Mouse (Mus musculus) MEL (cell line): ENCODE data around the gene Ros1. TPM values are rescaled to one million over a fixed set of nuclear protein-coding genes. Genes with fewer than 3 reads are reported as not detected.

ENCODE experiments used
- DNase-seq: peaks from one replicate; pipeline ENCODE4 v3.0.0; 2011; ENCODE audit warnings: low read depth, low spot score
- H3K27ac ChIP-seq: 2 replicates; pipeline ENCODE4 v1.5.1; 2012; ENCODE audit warnings: low read depth, mild to moderate bottlenecking, control low read depth, low read length, moderate library complexity; ENCODE audit not compliant: control insufficient read depth
- H3K27me3 ChIP-seq, 2 experiments: fragments of 150-350 bp in 1 of 2; sonication (generic) in 1 of 2; 2 replicates each; pipeline ENCODE4 v1.6.1; 2012; ENCODE audit warnings: low read length in 2 of 2, mild to moderate bottlenecking in 2 of 2, improper control_type of control experiment in 1 of 2, moderate library complexity in 1 of 2; ENCODE audit not compliant: insufficient read depth in 2 of 2, control insufficient read depth in 1 of 2
- H3K36me3 ChIP-seq, 2 experiments: 2 replicates each; pipeline ENCODE4 v1.6.1; 2012 to 2014; ENCODE audit warnings: low read length in 2 of 2, improper control_type of control experiment in 1 of 2, inconsistent platforms in 1 of 2, mild to moderate bottlenecking in 1 of 2; ENCODE audit not compliant: insufficient read depth in 2 of 2, control insufficient read depth in 1 of 2
- H3K4me1 ChIP-seq, 2 experiments: fragments of 150-350 bp in 1 of 2; sonication (generic) in 1 of 2; 2 replicates each; pipeline ENCODE4 v1.6.1; 2012; ENCODE audit warnings: low read length in 2 of 2, improper control_type of control experiment in 1 of 2, mild to moderate bottlenecking in 1 of 2; ENCODE audit not compliant: insufficient read depth in 2 of 2, control insufficient read depth in 1 of 2
- H3K4me3 ChIP-seq, 2 experiments: fragments of 150-350 bp in 1 of 2; sonication (generic) in 1 of 2; 2 replicates each; pipeline ENCODE4 v1.5.1; 2012; ENCODE audit warnings: low read depth in 2 of 2, low read length in 2 of 2, mild to moderate bottlenecking in 2 of 2, moderate library complexity in 2 of 2, control low read depth in 1 of 2, improper control_type of control experiment in 1 of 2; ENCODE audit not compliant: control insufficient read depth in 1 of 2, insufficient read depth in 1 of 2
- H3K79me2 ChIP-seq: 2 replicates; pipeline ENCODE4 v1.6.1; 2012; ENCODE audit warnings: mild to moderate bottlenecking, low read length, moderate library complexity; ENCODE audit not compliant: control insufficient read depth, poor library complexity, insufficient read depth
- H3K9ac ChIP-seq: 2 replicates; pipeline ENCODE4 v1.6.1; 2012; ENCODE audit warnings: low read depth, mild to moderate bottlenecking, control low read depth, low read length, moderate library complexity; ENCODE audit not compliant: control insufficient read depth, poor library complexity, severe bottlenecking
- H3K9me3 ChIP-seq: fragments of 150-350 bp; sonication (generic); replicated peaks from 2 replicates; pipeline ENCODE4 v1.6.1; 2012; ENCODE audit warnings: mild to moderate bottlenecking, low read length, improper control_type of control experiment, moderate library complexity; ENCODE audit not compliant: insufficient read depth
- BHLHE40 ChIP-seq: IDR thresholded peaks from 2 replicates; pipeline ENCODE4 v1.6.1; 2012; ENCODE audit warnings: low read depth, mild to moderate bottlenecking, inconsistent platforms, low read length, improper control_type of control experiment, borderline replicate concordance
- CHD1 ChIP-seq: IDR thresholded peaks from 2 replicates; pipeline ENCODE4 v1.6.1; 2012; ENCODE audit warnings: low read depth, mild to moderate bottlenecking, inconsistent platforms, low read length, improper control_type of control experiment
- E2F4 ChIP-seq: IDR thresholded peaks from 2 replicates; pipeline ENCODE4 v1.6.1; 2011; ENCODE audit warnings: low read depth, low read length, improper control_type of control experiment, borderline replicate concordance
- ELF1 ChIP-seq: IDR thresholded peaks from 2 replicates; pipeline ENCODE4 v1.6.1; 2014; ENCODE audit warnings: low read depth, mild to moderate bottlenecking, inconsistent platforms, low read length, improper control_type of control experiment, moderate library complexity
- EP300 ChIP-seq, 2 experiments: IDR thresholded peaks; 2 replicates each; pipeline ENCODE4 v1.6.1; 2011; ENCODE audit warnings: improper control_type of control experiment in 2 of 2, low read length in 2 of 2, low read depth in 1 of 2, mild to moderate bottlenecking in 1 of 2
- GABPA ChIP-seq: IDR thresholded peaks from 2 replicates; pipeline ENCODE4 v1.6.1; 2012; ENCODE audit warnings: low read depth, mild to moderate bottlenecking, inconsistent platforms, low read length, improper control_type of control experiment, moderate library complexity
- JUND ChIP-seq: IDR thresholded peaks from 2 replicates; pipeline ENCODE4 v1.6.1; 2011; ENCODE audit warnings: low read depth, mild to moderate bottlenecking, improper control_type of control experiment, low read length
- TAL1 ChIP-seq: IDR thresholded peaks from 2 replicates; pipeline ENCODE4 v1.6.1; 2012; ENCODE audit warnings: mild to moderate bottlenecking, inconsistent platforms, low read length, moderate library complexity, mixed read lengths
- TBP ChIP-seq: IDR thresholded peaks from 2 replicates; pipeline ENCODE4 v1.8.0; 2011; ENCODE audit warnings: low read depth, low read length, improper control_type of control experiment
- USF1 ChIP-seq: IDR thresholded peaks from 2 replicates; pipeline ENCODE4 v1.6.1; 2014; ENCODE audit warnings: low read depth, mild to moderate bottlenecking, inconsistent platforms, low read length, improper control_type of control experiment, moderate library complexity
- USF2 ChIP-seq, 2 experiments: IDR thresholded peaks; 2 replicates each; pipeline ENCODE4 v1.6.1; 2011 to 2012; ENCODE audit warnings: improper control_type of control experiment in 2 of 2, low read length in 2 of 2, borderline replicate concordance in 1 of 2, inconsistent platforms in 1 of 2, low read depth in 1 of 2, mild to moderate bottlenecking in 1 of 2; ENCODE audit not compliant: insufficient read depth in 1 of 2
- polyA plus RNA-seq, 2 experiments: library from polyadenylated mRNA; stranded (reverse) in 1 of 2; unstranded in 1 of 2; fragments of >175 nt in 1 of 2; fragments of >200 nt in 1 of 2; gene quantifications; 2 replicates each; pipeline versions ENCODE4 v1.2.1 to v1.2.4; 2012; ENCODE audit warnings: low replicate concordance in 2 of 2, low read depth in 1 of 2; ENCODE audit not compliant: insufficient read length in 2 of 2, insufficient read depth in 1 of 2, missing spikeins in 1 of 2
- total RNA-seq: library from RNA; depleted of rRNA; stranded (reverse); fragments of 300-350 nt; gene quantifications from 2 replicates; pipeline ENCODE4 v1.2.3, GENCODE M21; 2012

Gene Ros1
- total and polyA plus RNA-seq, 3 experiments, result not detected

DNA sequence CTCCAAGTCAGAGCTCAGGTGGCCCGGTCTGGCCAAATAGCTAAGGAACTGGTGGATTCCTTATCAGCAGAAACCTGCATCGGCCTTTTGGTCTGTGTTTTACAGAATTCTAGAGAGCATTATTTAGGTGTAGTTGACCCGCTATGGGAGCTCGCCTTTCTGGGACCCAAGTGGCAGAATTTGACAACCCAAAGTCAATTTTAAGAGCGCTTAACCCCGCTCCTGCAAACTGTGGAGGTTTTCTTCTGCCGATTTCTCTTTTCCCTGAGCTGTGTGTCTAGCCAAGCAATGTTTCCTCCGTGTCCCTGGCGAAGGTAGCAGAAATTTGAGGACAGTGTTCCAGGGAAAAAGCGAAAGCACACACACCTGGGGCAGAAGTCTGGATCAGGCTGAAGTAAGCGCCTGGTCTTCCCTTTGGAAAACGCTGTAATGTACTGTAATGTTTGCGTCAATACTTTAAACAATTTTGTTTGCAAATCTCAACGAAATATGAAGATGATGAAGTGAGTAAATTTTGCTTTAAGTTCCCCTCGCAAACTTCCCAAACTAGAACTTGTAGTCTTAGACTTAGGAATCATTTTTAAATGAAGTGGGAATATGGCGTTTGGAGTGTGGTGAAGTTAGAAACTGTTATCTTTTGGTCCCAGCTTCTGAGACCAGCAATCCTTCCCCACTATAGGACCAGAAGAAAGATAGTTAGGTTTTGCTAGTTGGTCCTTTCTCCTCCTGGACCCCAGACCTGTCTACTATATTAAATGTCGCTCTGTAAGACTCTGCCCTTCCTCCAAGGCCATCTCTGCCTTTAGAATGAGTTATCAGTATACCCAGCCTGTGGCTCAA lies 171.6 kb downstream of the Ros1 start:
- Histone ChIP-seq H3K36me3 (no peaks in the 10 kb centered on the region), H3K4me3 (no peak overlapping the region), H3K27me3 (no peaks in the 10 kb centered on the region), H3K27ac (no peak overlapping the region), H3K4me1 (no peaks in the 10 kb centered on the region), H3K9me3 (no peaks in the 10 kb centered on the region), H3K79me2 (no peaks in the 10 kb centered on the region), H3K9ac (no peak overlapping the region)
- DNase-seq, result no peak
- TF ChIP-seq JUND, result no peak
- TF ChIP-seq CHD1, result no peak
- TF ChIP-seq ELF1, result no peak
- no peak for TF ChIP-seq GABPA
- no peak for TF ChIP-seq E2F4
- no peak for TF ChIP-seq TAL1
- no peak for TF ChIP-seq TBP

DNA sequence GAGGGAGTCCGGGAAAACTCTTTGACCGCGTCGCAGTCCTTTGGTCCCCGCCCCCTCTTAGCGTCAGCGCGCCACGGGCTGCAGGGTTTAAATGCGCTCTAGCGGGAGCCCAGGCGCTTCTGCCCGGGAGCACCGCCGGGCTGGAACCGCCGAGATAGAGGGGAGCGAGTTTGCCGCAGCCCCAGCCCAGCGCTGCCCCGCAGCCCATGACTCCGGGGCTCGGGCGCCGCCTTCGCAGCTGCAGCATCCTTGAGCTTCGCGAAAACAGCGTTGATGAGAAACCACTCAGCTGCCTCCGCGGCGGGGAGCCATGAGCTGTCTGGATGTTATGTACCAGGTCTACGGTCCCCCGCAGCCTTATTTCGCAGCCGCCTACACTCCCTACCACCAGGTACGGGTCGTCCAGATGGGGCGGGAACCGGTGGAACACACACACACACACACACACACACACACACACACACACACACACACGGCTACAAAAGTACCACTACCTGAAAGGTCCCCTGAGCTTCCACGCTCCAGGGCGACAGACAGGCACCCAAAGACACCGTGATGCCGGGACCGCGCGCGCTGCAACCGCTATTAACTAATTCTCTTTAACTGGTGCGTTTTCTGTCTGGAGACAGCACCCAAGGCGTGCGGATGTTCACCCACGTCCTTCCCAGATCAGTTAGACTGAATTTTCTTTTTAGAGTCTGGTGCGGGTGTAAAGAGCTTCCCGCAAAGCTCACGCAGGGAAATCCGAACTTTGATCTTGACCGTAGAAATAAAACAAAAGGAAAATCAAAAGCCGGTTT lies 172.4 kb downstream of the Ros1 start, which contains the start of gene Vgll2:
Gene Vgll2 (plus strand): TSS at position 90 of the 800 bp plus-strand sequence.
- no peaks in the 10 kb centered on the region for H3K27me3 ChIP-seq
- H3K4me1 ChIP-seq, result no peaks in the 10 kb centered on the region
- TF ChIP-seq USF1 (no peak), BHLHE40 (no peak), EP300 (IDR thresholded peaks at IDR 0.05; ENCODE audit: low read depth in 1 of 2, low read length in 2 of 2) (no peak)
- no peak for DNase-seq
- no peaks in the 10 kb centered on the region for H3K79me2 ChIP-seq
- H3K27ac ChIP-seq, result no peak within 1 kb of the TSS
- H3K9me3 ChIP-seq, result no peaks in the 10 kb centered on the region
- H3K4me3 ChIP-seq, result no peak within 1 kb of the TSS
- no peaks in the 10 kb centered on the region for H3K36me3 ChIP-seq
- H3K9ac ChIP-seq, result no peak within 1 kb of the TSS

DNA sequence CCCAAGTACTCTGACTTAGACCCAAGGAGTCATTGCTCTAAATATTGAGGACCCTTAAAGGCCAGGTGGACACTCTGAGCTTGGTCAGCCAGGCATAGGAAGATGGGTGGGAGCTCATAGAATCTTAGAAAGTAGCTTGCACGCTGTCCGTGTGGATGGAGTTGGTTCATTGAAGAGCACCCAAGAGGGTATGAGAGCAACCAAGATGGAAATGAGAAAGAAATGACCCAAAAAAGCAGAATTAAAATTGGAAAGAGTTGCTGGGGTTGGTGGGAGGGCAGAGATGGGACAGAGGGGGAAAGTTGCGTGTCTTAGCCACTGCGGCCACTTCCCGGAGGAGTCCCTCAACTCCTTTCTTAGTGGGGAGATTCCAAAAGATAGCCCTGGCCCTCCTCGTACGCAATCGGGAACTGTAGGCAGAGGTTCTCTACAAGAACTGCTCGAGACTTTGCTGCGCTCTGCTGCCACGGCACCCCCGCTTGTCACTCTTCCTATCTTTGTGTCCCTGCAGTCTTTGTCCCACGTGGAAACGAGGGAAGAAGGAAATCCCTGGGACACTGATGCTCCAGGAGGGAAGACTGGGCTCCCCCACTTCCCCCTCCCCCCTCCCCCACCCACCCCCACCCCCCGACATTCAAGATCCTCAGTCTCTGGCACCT lies 173.2 kb downstream of the Ros1 start:
- Histone ChIP-seq H3K27me3 (no peaks in the 10 kb centered on the region), H3K27ac (no peak overlapping the region), H3K36me3 (no peaks in the 10 kb centered on the region), H3K79me2 (no peaks in the 10 kb centered on the region), H3K9ac (no peak overlapping the region), H3K4me1 (no peaks in the 10 kb centered on the region), H3K9me3 (no peaks in the 10 kb centered on the region), H3K4me3 (no peak overlapping the region)
- TF ChIP-seq USF2 (IDR thresholded peaks at IDR 0.05; ENCODE audit: borderline replicate concordance in 1 of 2, insufficient read depth in 1 of 2, low read depth in 1 of 2, low read length in 2 of 2), result no peak
- DNase-seq, result no peak
